Mouse (Mus musculus): ENCODE measurements around the gene Tmem233. TPM values are rescaled to one million over a fixed set of nuclear protein-coding genes. Genes with fewer than 3 reads are reported as not detected.

Tmem233 gene
- polyA plus RNA-seq, 1 experiment from 2014 or later: not detected

GRCm38 (mm10) chr5:116017391-116017790 lies 65.7 kb downstream of the Tmem233 start:
- no peak for ATAC-seq (ENCODE audit: insufficient number of reproducible peaks, insufficient read depth, low FRiP score, low TSS enrichment, low read depth)
- 93% methylated on average over 8 of the region's 8 CpGs for WGBS
- H3K9me3 ChIP-seq: no peaks in the 10 kb centered on the region
- peaks cover 99% of the 10 kb centered on the region for H3K36me3 ChIP-seq
- H3K4me1 ChIP-seq: peaks cover 5% of the 10 kb centered on the region
- no peaks in the 10 kb centered on the region for H3K27me3 ChIP-seq
- no peak overlapping the region for H3K27ac ChIP-seq
- no peak overlapping the region for H3K4me2 ChIP-seq
- no peak overlapping the region for H3K4me3 ChIP-seq
- no peak overlapping the region for H3K9ac ChIP-seq

- no peak for ATAC-seq (ENCODE audit: insufficient number of reproducible peaks, insufficient read depth, low FRiP score, low TSS enrichment, low read depth)
- H3K9ac ChIP-seq: no peak overlapping the region
- no peaks in the 10 kb centered on the region for H3K4me1 ChIP-seq
- H3K36me3 ChIP-seq: peaks cover 92% of the 10 kb centered on the region
- no peaks in the 10 kb centered on the region for H3K27me3 ChIP-seq
- H3K4me2 ChIP-seq: no peak overlapping the region
- no peak overlapping the region for H3K27ac ChIP-seq
- no peak overlapping the region for H3K4me3 ChIP-seq
- 94% methylated on average over 5 of the region's 5 CpGs for WGBS
- no peaks in the 10 kb centered on the region for H3K9me3 ChIP-seq
Observed at GRCm38 (mm10) chr5:116016542-116016941, 66.5 kb downstream of the Tmem233 start.

GRCm38 (mm10) chr5:116014237-116014636 lies 68.8 kb downstream of the Tmem233 start:
- Histone ChIP-seq H3K4me1 (0 out of 2 replicates have a peak, but pooled peaks cover under 1% of the 10 kb centered on the region), H3K4me2 (no peak overlapping the region), H3K27me3 (no peaks in the 10 kb centered on the region), H3K36me3 (peaks cover 70% of the 10 kb centered on the region), H3K4me3 (no peak overlapping the region), H3K9ac (no peak overlapping the region), H3K9me3 (no peaks in the 10 kb centered on the region), H3K27ac (no peak overlapping the region)
- ATAC-seq (ENCODE audit: insufficient number of reproducible peaks, insufficient read depth, low FRiP score, low TSS enrichment, low read depth): no peak
- WGBS: 95% methylated on average over 11 of the region's 11 CpGs

- WGBS: 86% methylated on average over 8 of the region's 8 CpGs
- H3K4me2 ChIP-seq: no peak overlapping the region
- no peak overlapping the region for H3K9ac ChIP-seq
- H3K9me3 ChIP-seq: no peaks in the 10 kb centered on the region
- ATAC-seq (ENCODE audit: insufficient number of reproducible peaks, insufficient read depth, low FRiP score, low TSS enrichment, low read depth): no peak
- H3K4me3 ChIP-seq: no peak overlapping the region
- H3K27me3 ChIP-seq: no peaks in the 10 kb centered on the region
- no peak overlapping the region for H3K27ac ChIP-seq
- H3K36me3 ChIP-seq: peaks cover 66% of the 10 kb centered on the region
- 0 out of 2 replicates have a peak, but pooled peaks cover 3% of the 10 kb centered on the region for H3K4me1 ChIP-seq
Observed at GRCm38 (mm10) chr5:116013821-116014220, 69.2 kb downstream of the Tmem233 start.

- no peak overlapping the region for H3K4me3 ChIP-seq
- peaks cover 53% of the 10 kb centered on the region for H3K36me3 ChIP-seq
- 0 out of 2 replicates have a peak, but pooled peaks cover 3% of the 10 kb centered on the region for H3K4me1 ChIP-seq
- no peaks in the 10 kb centered on the region for H3K27me3 ChIP-seq
- 89% methylated on average over 7 of the region's 7 CpGs for WGBS
- no peaks in the 10 kb centered on the region for H3K9me3 ChIP-seq
- no peak overlapping the region for H3K4me2 ChIP-seq
- H3K9ac ChIP-seq: no peak overlapping the region
- no peak overlapping the region for H3K27ac ChIP-seq
- ATAC-seq (ENCODE audit: insufficient number of reproducible peaks, insufficient read depth, low FRiP score, low TSS enrichment, low read depth): no peak
Observed at GRCm38 (mm10) chr5:116012503-116012902, 70.5 kb downstream of the Tmem233 start.

DNA sequence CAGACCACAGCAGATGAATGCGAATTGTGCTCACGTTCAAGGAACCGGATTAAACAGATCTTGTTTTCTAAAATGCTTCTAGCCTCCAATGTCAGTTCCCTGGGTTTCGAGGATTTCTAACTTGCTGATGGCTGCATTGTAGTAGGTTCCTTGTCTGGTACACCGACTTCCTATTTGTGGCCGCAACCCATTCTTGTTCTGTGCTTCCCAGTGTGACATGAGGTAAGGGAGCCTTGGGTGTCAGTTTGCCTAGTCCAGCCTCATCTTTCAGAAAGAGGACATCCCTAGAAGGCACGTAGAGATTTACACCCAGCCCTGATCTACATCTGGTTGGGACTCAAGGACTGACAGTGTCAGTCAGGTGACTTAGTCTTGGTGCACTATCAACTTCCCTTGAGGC lies 71.3 kb downstream of the Tmem233 start:
- 0 out of 2 replicates have a peak, but pooled peaks cover 3% of the 10 kb centered on the region for H3K4me1 ChIP-seq
- no peaks in the 10 kb centered on the region for H3K9me3 ChIP-seq
- no peaks in the 10 kb centered on the region for H3K27me3 ChIP-seq
- H3K4me3 ChIP-seq: no peak overlapping the region
- peaks cover 45% of the 10 kb centered on the region for H3K36me3 ChIP-seq
- WGBS: 93% methylated on average over 7 of the region's 7 CpGs
- H3K9ac ChIP-seq: no peak overlapping the region
- no peak for ATAC-seq (ENCODE audit: insufficient number of reproducible peaks, insufficient read depth, low FRiP score, low TSS enrichment, low read depth)
- H3K27ac ChIP-seq: no peak overlapping the region
- no peak overlapping the region for H3K4me2 ChIP-seq

DNA sequence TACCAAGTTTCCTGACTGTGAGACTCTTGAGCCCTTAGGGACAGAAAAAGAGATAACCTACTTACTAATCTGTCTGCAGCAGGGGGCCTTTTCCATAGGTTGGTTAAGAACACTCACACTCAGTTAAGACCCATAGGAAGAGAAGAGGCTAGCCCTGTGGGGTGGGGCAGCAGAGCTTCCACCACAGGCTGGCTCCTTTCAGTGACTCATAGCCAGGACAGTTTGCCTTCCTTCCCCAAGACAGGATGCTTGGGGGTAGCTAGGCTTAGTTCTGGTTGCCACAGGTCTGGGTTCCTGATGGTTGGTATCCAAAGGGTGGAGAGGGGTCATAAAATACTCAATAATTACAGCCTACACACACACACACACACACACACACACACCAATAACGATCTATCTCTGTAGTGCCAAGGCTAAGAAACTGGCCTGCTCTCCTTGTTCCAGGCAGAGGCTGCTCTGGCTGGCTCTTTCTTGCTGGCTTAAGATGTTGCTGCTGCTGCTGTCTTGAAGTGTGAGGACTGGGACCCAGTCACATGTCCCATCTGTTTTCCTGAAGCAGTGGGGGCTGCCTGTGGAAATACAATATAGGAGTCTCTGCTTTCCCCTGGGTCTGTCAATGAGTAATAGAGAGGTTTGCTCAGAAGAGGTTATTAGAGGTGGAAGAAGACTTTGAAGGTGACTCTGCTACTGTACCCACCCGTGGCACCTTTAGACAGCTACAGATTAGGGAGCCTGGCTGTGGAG lies 73.0 kb downstream of the Tmem233 start:
- 0 out of 2 replicates have a peak, but pooled peaks cover 3% of the 10 kb centered on the region for H3K4me1 ChIP-seq
- WGBS: 69% methylated on average over 2 of the region's 2 CpGs
- H3K27me3 ChIP-seq: no peaks in the 10 kb centered on the region
- H3K36me3 ChIP-seq: peaks cover 28% of the 10 kb centered on the region
- H3K9ac ChIP-seq: no peak overlapping the region
- no peak overlapping the region for H3K4me2 ChIP-seq
- no peaks in the 10 kb centered on the region for H3K9me3 ChIP-seq
- no peak overlapping the region for H3K27ac ChIP-seq
- no peak overlapping the region for H3K4me3 ChIP-seq
- no peak for ATAC-seq (ENCODE audit: insufficient number of reproducible peaks, insufficient read depth, low FRiP score, low TSS enrichment, low read depth)

DNA sequence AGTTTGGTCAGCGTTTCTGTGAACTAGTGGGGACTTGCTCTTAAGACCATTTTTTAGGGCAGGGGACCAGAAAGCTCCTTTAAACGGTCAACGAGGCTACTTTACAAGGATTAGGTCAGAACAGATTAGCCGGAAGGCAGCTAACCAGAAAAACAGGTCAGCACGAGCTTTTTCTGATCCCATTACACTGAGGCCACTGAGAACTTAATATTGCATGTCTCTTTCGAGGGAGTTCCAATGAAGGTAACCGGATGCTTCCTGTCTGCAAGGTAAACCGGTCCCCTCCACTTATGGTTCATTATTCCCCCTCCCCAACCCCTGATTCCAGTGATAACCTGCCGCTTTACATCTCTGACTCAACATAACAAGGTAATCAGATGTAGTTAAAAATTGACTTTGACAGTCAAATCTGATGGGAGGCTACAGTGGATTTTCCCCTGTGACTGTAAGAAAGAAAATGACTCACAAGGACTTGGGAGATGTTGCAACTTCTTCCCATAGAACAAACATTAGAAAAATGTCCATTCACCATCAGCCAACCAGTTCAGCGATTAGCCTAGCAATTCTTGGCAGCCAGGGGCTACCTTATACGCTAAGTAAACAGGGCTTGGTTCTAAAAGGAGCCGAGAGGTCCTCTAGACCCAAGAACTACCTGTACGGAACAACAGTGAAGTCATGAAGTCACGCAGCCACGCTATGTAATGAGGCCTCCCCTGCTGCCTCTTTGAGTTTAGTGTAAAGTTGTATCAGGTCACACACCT lies 73.8 kb downstream of the Tmem233 start:
- Histone ChIP-seq H3K4me3 (no peak overlapping the region), H3K4me2 (no peak overlapping the region), H3K9ac (no peak overlapping the region), H3K27ac (no peak overlapping the region), H3K36me3 (peaks cover 21% of the 10 kb centered on the region), H3K4me1 (0 out of 2 replicates have a peak, but pooled peaks cover 3% of the 10 kb centered on the region), H3K9me3 (no peaks in the 10 kb centered on the region), H3K27me3 (no peaks in the 10 kb centered on the region)
- ATAC-seq (ENCODE audit: insufficient number of reproducible peaks, insufficient read depth, low FRiP score, low TSS enrichment, low read depth): no peak
- 43% methylated on average over 15 of the region's 15 CpGs for WGBS

- H3K4me2 ChIP-seq: no peak overlapping the region
- peaks cover 7% of the 10 kb centered on the region; the same call in 1 of the 2 replicates for H3K4me1 ChIP-seq
- WGBS: 83% methylated on average over 13 of the region's 13 CpGs
- no peak for ATAC-seq (ENCODE audit: insufficient number of reproducible peaks, insufficient read depth, low FRiP score, low TSS enrichment, low read depth)
- no peak overlapping the region for H3K4me3 ChIP-seq
- H3K36me3 ChIP-seq: peaks cover 5% of the 10 kb centered on the region
- H3K27ac ChIP-seq: no peak overlapping the region
- H3K9me3 ChIP-seq: no peaks in the 10 kb centered on the region
- H3K27me3 ChIP-seq: no peaks in the 10 kb centered on the region
- no peak overlapping the region for H3K9ac ChIP-seq
Observed at GRCm38 (mm10) chr5:116007723-116008122, 75.3 kb downstream of the Tmem233 start.

DNA sequence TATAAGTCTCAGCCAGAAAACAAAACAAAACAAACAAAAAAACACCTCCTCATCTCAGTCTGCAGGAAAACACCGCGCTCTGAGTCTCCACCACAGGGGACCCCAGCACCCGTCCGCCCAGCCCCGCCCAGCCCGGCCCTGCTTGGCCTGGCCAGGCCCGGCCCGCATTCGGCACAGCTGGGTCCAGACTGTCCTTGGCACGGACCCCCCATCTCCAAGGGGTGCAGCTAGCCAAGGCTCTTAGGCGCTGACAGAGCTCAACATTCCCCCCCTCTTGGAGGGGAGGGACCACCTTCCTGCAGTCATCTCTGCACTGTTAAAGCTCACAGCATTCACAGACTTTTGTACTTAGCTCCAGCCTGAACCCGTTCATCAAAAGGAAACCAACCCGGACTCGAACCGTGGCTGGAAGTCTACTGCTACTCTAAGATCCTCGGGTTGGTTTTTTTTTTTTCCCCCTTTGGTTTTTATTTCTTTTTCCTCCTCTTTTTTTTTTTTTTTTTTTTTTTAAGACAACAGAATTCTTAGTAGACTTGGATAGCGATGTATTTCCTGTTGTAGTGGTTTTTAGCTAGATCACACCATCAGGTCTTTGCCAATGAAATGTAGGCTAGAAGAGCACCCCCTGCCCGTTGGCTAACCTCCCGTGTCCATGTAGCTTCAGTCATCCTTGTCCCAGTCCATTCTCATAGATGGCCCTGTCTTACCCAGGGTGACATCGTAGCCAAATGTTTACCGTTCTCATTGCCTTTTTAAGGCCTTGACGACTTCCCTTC lies 76.5 kb downstream of the Tmem233 start:
- H3K9me3 ChIP-seq: no peaks in the 10 kb centered on the region
- 69% methylated on average over 22 of the region's 22 CpGs for WGBS
- ATAC-seq (ENCODE audit: insufficient number of reproducible peaks, insufficient read depth, low FRiP score, low TSS enrichment, low read depth): no peak
- no peak overlapping the region for H3K4me2 ChIP-seq
- no peak overlapping the region for H3K27ac ChIP-seq
- no peak overlapping the region for H3K9ac ChIP-seq
- H3K27me3 ChIP-seq: no peaks in the 10 kb centered on the region
- no peaks in the 10 kb centered on the region; the same call in 1 of the 2 replicates for H3K36me3 ChIP-seq
- no peak overlapping the region for H3K4me3 ChIP-seq
- H3K4me1 ChIP-seq: peaks cover 7% of the 10 kb centered on the region; the same call in 1 of the 2 replicates

DNA sequence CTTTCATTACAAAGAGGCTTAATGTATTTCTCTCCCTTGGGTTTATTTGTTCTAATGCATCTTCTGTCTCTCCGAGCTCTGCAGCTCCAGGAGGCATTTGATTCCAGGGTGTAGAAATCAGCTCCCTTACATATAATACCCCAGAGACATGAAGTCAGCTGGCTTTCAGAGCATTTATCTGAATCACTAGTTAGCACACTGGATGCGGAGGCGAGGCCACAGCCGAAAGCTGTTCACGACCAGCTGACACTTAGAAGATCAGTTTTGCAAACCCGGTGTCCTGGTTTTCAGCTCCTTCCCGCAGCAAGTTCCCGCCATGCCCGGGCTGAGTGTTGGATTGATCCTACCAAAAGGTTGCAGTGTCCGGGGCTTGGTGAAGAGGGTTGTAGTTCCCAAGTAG lies 78.8 kb downstream of the Tmem233 start:
- Histone ChIP-seq H3K4me1 (peaks cover 6% of the 10 kb centered on the region; the same call in 1 of the 2 replicates), H3K36me3 (peaks cover 9% of the 10 kb centered on the region), H3K4me3 (no peak overlapping the region), H3K4me2 (no peak overlapping the region), H3K27ac (no peak overlapping the region), H3K9me3 (no peaks in the 10 kb centered on the region), H3K9ac (no peak overlapping the region), H3K27me3 (no peaks in the 10 kb centered on the region)
- no peak for ATAC-seq (ENCODE audit: insufficient number of reproducible peaks, insufficient read depth, low FRiP score, low TSS enrichment, low read depth)
- 90% methylated on average over 10 of the region's 10 CpGs for WGBS
